Mouse (Mus musculus) layer of hippocampus, postnatal 14 days (tissue): ENCODE measurements around the gene Ahsg. TPM values are rescaled to one million over a fixed set of nuclear protein-coding genes. Genes with fewer than 3 reads are reported as not detected.
A peak's percentile ranks its signal among the peaks of the same experiment; 100 is the strongest.

Experiments used
- DNase-seq, 2 experiments: peaks; one replicate each; pipeline ENCODE4 v3.0.0; 2021 to 2022; ENCODE audit warnings: low spot score in 2 of 2, mixed read lengths in 1 of 2
- long read RNA-seq, 2 experiments: library from polyadenylated mRNA; stranded (forward); transcript quantifications; one replicate each; pipeline ENCODE4 v2.0.0; 2021
- total RNA-seq, 2 experiments: library from RNA; stranded (reverse); gene quantifications; 2 replicates each; pipeline ENCODE4 v1.2.3; 2021

Gene Ahsg
- not detected for total RNA-seq
- long read RNA-seq, experiment 1 = 0 reads
- long read RNA-seq, experiment 2 = 0 reads

GRCm38 (mm10) chr16:22890683-22891510 lies at the start of gene Ahsg:
Ahsg (plus strand) TSS chr16:22891277.
- DNase-seq = no peak

- no peak for DNase-seq
These were observed 48.2 kb upstream of the Ahsg start for GRCm38 (mm10) chr16:22842871-22843270.

GRCm38 (mm10) chr16:22844061-22844801 lies 46.8 kb upstream of the Ahsg start:
- peak; percentile 71 to 78 for DNase-seq

- no peak for DNase-seq
These were observed 46.2 kb upstream of the Ahsg start for GRCm38 (mm10) chr16:22844834-22845233.

- no peak for DNase-seq
These were observed 45.6 kb upstream of the Ahsg start for GRCm38 (mm10) chr16:22845481-22845880.

GRCm38 (mm10) chr16:22847686-22848085 lies 43.4 kb upstream of the Ahsg start:
- no peak for DNase-seq

GRCm38 (mm10) chr16:22848331-22848730 lies 42.7 kb upstream of the Ahsg start:
- no peak for DNase-seq

GRCm38 (mm10) chr16:22852709-22853108 lies 38.4 kb upstream of the Ahsg start:
- DNase-seq = no peak

GRCm38 (mm10) chr16:22856773-22857172 lies 34.3 kb upstream of the Ahsg start:
- no peak for DNase-seq

- peak; percentile 98 to 100 for DNase-seq
These were observed 33.5 kb upstream of the Ahsg start, which contains the start of the genes Tbccd1 and Dnajb11 for GRCm38 (mm10) chr16:22857431-22858113. Tbccd1 (minus strand) TSS chr16:22857669. Dnajb11 (plus strand) TSS chr16:22857845.

GRCm38 (mm10) chr16:22872397-22872796 lies 18.7 kb upstream of the Ahsg start:
- no peak for DNase-seq

- DNase-seq = peak; percentile 11 to 37
These were observed 17.7 kb upstream of the Ahsg start for GRCm38 (mm10) chr16:22873369-22873768.

GRCm38 (mm10) chr16:22876218-22877043 lies 14.6 kb upstream of the Ahsg start:
- DNase-seq = peak; percentile 22 to 51

GRCm38 (mm10) chr16:22877660-22878390 lies 13.3 kb upstream of the Ahsg start:
- peak; percentile 22 to 36 for DNase-seq

- DNase-seq = no peak
These were observed 12.4 kb upstream of the Ahsg start for GRCm38 (mm10) chr16:22878716-22879115.

- no peak for DNase-seq
These were observed 11.0 kb upstream of the Ahsg start for GRCm38 (mm10) chr16:22879945-22880595.

GRCm38 (mm10) chr16:22880900-22881299 lies 10.2 kb upstream of the Ahsg start:
- no peak for DNase-seq

GRCm38 (mm10) chr16:22881487-22881886 lies 9.6 kb upstream of the Ahsg start:
- DNase-seq = no peak

- no peak for DNase-seq
These were observed 7.6 kb upstream of the Ahsg start for GRCm38 (mm10) chr16:22883441-22883840.
